Mouse (Mus musculus): ENCODE data around the gene Fut1.

The Fut1 gene

DNA sequence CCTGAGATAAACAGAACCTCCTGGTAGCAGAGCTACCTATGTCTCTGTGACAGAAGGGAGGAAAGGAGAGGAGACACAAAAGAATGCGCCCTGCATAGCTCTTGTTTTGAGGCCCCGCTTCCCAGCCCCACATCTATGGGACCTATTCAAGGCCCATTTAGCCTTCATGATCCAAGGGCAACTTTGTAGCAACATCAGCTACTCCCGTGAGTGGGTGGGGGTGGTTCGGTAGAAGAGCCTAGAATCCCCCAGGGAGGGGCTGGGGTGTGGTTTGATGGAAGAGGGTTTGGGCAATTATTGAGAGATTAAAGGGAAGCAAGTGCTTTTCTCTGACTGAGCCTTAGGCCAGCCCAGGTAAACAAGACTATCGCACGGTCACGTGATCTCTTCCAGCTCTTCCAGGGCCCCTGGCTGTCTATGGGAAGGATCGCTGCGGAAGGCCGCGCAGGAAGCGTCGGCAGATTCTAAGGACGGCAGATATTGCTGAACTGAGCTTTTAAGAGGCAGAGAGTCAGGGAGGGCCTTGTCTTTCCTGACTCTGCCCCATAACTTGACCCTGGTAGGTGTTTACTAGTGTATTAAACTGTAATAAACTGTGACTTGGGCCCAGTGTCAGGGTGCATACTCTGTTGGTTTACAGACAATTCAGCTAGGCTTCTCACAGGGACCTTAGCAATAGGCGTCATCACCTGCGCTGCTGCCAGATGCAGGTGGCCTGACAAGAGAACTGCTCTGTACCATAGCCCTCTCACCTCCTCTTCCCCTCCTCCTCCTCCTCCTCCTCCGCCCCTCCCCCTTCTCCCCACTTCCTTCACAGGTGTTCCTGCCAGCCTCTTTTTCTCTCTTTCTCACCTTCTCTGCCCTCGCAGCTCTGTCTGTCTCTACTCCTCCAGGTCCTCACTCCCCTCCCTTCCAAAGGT, 17.9 kb upstream of the Fut1 start:
- no peak for DNase-seq (ENCODE audit: low spot score)

DNA sequence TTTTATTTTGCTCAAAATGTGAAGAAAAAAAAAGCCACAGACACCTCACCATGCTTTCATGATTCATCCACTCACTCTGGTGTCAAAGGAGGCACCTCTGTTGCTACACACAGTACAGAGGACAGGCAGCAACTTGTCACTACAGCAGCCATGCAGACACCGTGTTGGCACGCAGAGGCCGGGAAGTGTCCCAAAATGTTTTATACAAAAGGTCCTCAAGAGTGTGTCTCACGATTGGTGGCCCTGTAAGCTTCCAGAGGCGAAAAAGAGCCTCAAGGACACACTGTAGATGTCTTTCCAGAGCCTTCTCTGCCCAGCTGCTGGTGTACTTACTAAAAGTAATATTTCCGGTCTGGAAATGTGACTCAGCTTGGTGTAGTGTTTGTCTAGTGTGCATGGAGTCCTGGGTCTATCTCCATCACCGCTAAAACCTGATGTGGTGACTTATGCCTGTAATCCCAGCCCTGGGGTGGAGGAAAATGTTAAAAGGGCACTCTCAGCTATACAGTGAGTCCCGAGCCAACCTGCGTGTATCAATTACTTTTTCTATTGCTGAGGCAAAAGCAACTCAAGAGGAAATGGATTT, 11.3 kb upstream of the Fut1 start:
- no peak for DNase-seq (ENCODE audit: low spot score)

DNA sequence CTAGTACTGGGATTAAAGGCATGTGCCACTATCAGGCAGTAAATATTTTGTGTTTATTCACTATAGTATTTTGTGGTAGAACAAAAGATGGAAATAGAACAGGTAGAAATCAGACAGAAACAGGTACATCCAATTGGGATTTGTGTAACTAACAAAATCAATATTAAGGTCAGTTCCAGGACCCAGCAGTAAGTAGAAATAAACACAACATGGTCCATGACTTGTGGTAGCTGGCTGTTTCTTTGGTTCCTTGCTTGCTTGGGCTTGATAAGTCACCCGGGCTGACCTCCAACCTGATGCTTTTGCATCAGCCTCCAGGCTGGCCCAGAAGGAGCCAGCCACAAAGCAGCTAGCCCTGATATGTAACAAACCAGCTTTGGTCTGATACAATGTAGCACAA, 7.6 kb upstream of the Fut1 start:
- DNase-seq (ENCODE audit: low spot score): no peak

DNA sequence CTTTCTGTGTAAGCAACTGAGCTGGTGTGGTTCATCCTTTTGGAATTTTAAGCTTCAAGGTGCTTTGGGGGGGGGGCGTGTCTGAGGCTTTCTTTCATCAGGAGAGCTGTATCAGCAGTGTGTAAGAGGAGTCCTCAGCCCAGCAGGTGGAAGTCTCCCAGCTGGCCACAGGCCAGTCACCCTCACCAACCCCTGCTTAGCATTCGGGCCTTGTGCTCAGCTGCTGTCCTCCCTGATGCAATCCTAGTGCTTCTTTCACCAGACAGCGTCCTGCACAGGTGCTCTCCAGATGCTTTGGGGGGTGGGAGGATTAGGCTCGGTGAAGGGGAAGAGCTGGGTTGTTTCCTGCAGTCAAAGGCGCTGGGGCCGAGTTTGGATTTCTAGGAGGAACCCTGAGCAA, 812 bp upstream of the Fut1 start:
- no peak for DNase-seq (ENCODE audit: low spot score)

DNA sequence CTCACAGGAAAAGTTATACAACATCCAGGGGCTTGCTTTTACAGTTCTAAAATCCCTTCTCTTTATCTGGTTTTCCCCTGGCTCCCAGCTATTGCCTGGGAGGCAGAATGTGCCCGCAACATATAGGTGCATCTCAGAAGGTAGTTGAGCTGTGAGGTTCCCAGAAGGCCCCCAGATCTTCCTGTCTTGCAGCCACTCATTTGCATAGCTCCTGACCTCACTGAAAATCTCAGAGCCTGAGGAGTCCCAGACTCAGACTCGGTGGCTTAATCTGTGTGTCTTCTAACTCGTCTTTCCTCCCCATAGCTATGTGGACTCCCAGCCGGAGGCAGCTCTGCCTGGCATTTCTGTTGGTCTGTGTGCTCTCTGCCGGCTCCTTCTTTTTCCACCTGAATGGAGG, 1.2 kb downstream of the Fut1 start:
- DNase-seq (ENCODE audit: low spot score): no peak

DNA sequence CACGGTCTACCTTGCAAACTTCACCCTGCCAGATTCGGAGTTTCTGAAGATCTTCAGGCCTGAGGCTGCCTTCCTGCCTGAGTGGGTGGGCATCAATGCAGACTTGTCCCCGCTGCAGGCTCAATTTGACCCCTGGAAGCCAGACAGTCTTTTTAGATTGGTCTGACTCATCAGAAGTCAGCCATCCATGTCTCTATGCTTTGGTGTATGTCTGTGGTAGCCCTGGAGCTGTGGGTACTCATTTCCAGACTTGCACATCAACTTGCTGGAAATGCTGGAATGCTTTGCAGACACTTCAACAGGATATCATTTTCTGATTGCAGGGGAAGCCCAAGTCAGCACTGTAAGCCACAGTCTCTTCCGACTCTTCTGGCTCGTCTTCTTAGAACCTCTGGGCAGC, 2.5 kb downstream of the Fut1 start:
- no peak for DNase-seq (ENCODE audit: low spot score)

DNA sequence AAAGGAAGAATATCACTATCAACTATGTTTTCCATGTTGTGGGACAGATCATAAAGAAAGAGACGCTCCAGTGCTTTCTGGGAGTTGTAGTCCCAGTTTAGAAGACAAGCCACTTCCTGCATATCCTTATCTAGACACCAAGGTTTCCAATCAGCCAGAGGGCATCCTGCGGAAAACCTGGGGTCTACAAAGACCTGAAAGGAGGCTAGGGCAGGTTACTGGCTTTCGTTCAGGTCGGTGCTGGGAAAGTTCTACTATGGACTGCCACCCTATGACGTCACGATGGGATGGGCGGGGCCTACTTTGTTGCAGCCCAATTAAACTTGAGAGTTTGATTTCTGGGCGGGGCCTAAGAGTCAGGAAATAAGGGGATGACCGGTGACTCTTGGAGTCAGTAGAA, 4.4 kb downstream of the Fut1 start, which contains the start of gene Izumo1:
Gene Izumo1, plus strand, starts transcription at position 369 of the 400 bp plus-strand sequence.
- no peak for DNase-seq (ENCODE audit: low spot score)

DNA sequence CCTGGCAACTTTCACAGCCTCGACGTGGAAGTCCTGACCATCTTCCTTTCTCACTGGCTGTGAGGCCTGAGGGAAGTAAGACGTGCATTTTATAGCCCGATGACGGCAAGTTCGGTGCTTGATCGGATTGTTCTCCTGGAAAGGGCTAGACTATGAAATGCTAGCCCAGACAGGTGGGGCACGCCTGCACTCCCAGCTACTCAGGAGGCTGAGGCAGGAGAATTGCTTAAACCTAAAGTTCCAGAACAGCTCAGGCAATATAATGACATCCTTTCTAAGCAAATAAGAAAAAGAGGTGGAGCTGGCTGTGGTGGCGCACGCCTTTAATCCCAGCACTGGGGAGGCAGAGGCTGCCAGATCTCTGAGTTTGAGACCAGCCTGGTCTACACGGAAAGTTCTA, 6.4 kb downstream of the Fut1 start:
- DNase-seq (ENCODE audit: low spot score): no peak

DNA sequence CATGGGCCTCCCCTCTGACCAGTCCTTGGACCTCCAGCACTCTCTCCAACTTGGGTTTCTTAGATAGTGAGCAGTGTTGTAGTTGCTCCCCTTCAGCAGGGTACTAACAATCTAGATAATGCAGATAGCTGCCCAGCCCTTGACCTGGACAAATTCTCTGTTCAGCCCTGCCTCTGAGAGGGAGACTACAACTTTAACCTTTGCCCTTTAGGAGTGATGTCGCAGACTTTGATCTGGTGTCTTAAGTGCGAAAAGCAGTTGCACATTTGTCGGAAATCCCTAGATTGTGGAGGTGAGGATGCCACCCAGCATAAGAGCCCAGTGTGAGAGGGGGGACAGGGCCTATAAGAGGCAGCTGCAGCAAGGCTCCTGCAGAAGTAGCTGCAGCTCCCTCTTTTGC, 7.6 kb downstream of the Fut1 start:
- no peak for DNase-seq (ENCODE audit: low spot score)

DNA sequence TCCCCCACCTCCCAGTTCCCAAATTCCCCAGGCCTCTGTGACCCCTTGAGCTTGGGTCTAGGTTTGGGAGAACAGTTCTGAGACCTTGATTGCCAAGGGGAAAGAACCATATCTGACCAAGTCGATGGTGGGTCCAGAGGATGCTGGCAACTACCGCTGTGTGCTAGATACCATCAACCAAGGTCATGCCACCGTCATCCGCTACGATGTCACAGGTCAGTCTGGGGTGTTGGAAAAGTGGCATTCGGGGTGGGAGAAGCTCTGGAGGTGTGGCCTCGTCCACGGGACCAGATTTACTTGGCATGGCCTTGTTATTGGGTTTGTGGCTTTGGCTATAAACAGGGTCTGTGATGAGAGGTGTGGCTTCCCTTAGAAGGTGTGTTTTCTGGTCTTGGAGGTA, 8.4 kb downstream of the Fut1 start:
- no peak for DNase-seq (ENCODE audit: low spot score)

DNA sequence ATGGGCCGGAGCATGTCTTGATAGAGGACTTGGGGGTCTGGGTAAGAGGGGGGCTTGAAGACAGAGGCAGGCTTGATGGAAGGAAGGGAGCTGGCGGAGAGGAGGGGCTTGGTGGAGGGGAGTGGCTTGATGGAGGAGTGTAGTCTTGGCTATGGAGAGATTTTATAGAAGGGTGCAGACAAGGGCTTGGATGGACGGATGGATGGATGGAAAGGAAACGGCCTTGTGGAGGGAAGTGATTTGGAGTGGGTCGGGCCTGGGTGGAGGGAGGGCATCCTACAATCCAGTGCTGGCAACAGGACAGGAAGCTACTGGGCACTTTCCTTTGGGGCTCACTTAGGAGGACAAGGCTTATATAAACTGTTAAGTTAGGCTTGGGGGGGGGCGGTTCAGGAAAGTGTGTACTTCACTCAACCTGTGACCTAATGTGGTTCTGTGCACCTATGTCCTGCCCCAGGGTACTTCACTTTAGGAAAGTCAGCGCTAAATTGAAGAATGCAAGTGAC, 9.5 kb downstream of the Fut1 start:
- no peak for DNase-seq (ENCODE audit: low spot score)

DNA sequence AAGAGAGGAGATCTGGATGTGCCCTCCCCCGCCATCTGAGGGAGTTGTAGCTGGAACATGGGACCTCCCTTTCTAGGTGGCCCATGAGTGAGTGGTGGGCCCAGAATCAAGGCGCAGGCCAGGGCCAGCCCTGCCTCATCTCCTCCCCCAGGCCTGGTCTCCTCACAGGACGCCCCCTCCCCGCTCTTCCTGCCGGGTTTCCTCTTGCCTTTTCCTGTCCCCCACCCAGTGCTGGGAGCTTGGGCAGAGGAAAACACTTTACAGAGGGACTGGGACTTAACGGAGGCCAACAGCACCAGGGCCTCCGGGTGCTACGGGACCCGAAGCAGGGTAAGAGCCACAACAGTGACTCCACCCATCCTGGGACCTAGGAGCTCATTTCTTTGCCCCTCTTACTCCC, 10.2 kb downstream of the Fut1 start, which contains the start of gene Rasip1:
Gene Rasip1, plus strand, starts transcription at position 228 of the 400 bp plus-strand sequence.
- DNase-seq (ENCODE audit: low spot score): no peak

DNA sequence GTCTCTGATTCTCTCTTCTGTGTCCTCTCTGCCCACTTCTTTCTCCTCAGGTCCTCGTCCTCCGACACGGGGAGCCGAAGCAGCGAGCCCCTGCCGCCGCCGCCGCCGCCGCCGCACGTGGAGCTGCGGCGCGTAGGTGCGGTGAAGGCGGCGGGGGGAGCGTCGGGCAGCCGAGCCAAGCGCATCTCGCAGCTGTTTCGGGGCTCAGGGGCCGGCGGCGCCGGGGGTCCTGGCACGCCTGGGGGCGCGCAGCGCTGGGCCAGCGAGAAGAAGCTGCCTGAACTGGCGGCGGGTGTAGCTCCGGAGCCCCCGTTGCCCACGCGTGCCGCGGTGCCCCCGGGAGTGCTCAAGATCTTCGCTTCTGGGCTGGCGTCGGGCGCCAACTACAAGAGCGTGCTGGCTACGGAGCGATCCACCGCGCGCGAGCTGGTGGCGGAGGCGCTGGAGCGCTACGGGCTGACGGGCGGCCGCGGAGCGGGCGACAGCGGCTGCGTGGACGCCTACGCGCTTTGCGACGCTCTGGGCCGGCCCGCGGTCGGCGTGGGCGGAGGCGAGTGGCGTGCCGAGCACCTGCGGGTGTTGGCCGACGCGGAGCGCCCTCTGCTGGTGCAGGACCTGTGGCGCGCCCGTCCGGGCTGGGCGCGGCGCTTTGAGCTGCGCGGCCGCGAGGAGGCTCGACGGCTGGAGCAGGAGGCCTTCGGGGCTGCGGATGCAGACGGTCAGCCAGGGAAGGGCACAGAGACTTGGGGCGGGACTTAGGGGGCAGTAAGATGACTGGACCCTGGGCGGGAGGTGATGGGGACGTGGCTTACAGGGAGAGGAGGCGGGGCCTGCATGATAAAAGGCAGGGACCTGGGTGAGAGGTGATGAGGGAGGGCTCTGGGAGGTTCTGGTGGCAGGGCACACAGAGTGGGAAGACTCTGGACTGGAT, 11.5 kb downstream of the Fut1 start:
- peak; percentile 59 for DNase-seq (ENCODE audit: low spot score)

DNA sequence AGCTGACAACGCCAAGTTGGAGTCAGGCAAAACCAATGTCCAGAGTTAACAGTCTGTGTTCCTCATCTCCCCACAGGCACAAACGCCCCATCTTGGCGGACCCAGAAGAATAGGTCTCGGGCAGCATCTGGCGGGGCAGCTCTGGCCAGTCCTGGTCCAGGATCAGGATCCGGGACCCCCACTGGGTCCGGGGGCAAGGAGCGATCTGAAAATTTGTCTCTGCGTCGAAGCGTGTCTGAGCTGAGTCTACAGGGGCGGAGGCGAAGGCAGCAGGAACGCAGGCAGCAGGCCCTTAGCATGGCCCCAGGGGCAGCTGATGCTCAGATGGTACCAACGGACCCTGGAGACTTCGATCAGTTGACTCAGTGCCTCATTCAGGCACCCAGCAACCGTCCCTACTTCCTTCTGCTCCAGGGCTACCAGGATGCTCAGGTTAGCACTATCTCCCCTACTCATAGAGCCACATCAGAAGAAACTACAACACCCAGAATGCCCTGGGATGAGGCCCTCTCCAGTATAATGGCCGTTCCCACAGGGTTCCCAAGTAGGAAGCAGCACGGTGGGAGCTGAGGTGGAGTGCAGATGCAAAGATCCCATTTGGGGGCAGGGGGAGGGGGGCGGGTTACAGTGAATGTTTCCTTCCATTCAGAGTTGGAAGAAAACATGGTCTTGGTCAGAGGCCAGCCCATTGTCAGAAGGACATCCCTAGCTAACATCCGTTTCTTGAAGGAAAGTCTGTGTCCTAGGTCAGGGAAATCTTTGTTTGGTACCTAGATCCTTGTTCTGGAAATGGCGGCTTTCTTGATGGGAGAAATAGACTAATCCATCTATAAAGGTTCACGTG, 13.2 kb downstream of the Fut1 start:
- no peak for DNase-seq (ENCODE audit: low spot score)

DNA sequence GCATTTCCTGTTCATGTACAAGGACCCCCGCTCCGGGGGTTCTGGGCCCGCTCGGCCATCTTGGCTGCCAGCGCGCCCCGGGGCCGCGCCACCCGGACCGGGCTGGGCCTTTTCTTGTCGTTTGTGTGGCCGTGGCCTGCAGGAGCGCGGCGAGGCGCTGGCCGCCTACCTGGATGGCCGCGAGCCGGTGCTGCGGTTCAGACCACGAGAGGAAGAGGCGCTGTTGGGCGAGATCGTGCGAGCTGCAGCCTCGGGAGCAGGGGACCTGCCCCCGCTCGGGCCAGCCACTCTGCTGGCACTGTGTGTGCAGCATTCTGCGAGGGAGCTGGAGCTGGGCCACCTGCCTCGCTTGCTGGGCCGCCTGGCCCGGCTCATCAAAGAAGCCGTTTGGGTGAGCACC, 15.4 kb downstream of the Fut1 start:
- DNase-seq (ENCODE audit: low spot score): no peak

DNA sequence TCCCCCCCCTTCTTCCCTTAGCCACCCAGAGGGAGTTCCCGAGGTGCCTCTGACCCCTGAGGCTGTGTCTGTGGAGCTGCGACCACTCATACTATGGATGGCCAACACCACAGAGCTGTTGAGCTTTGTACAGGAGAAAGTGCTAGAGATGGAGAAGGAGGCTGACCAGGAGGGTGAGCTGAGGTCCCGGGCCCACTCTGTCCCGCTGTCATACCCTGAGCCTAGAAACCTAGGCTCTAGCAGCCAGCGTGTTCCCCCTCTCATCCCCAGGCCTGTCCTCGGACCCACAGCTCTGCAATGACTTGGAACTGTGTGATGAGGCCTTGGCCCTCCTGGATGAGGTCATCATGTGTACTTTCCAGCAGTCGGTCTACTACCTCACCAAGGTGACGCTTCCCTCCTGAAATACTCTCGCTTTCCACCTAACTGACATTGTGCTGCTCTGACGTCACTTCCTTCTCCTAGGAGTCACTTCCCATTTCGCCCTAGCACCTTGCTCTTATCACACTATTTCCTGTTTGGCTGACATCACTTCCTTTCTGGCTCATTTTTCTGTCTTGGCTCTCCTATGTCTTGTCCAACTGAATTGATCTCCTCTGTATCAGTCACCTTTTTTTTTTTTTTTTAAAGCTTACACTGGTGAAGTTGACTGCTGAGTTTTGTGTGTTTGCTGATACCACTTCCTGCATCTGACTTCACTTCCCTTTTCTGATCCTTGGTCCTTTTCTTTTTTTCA, 18.0 kb downstream of the Fut1 start:
- no peak for DNase-seq (ENCODE audit: low spot score)

DNA sequence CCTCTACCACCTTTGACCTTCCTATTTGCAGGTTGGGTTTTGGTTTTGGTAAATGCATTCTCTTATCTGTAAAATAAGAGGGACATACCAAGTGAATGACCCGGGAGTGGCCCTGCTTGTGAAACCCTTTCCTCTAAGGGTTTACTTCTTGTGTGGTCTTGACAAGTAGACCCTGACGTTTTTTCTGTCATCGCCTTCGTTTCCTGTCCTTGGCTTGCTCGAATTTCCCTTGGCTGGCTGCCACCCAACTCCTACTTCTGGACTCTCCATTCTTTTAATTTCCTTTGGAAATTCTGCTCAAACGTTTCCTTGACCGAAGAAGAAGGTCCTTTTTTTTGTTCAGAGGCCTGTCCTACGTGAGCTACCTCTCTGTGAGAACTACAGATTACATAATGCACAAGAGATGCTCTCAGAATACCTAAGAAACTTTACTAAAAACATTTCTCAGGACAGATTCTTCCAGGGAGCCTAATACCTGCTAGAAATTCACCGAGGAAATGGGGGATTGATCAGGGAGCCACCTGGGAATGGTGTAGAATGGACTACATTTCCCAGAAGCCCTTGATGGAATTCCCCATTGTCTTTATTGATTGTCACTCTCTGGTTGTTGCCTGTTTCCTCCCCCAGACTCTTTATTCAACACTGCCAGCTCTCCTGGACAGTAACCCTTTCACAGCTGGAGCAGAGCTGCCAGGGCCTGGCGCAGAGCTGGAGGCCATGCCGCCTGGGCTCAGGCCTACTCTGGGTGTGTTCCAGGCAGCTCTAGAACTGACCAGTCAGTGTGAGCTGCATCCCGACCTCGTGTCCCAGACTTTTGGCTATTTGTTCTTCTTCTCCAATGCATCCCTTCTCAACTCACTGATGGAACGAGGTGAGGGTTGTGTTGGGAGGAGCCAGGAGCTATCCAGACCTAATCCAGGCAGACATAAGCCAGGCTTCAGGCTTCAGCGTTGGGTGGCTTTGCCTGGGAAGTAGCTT, 18.9 kb downstream of the Fut1 start:
- no peak for DNase-seq (ENCODE audit: low spot score)

DNA sequence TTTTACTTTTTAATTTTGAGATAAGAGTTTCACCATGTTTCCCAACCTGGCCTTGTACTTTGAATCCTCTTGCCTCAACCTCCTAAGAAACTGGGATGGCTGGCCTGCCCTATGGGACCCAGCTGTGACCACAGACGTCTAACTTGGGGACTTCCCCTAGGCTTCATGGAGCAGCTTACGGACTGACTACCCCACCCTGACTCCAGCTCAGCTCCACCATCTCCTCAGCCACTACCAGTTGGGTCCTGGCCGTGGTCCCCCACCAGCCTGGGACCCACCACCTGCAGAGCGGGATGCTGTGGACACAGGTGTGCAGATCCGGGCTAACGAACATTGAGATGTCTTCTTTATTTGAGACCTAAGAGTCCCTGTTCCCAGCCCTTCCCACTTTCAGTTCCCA, 20.6 kb downstream of the Fut1 start:
- no peak for DNase-seq (ENCODE audit: low spot score)

DNA sequence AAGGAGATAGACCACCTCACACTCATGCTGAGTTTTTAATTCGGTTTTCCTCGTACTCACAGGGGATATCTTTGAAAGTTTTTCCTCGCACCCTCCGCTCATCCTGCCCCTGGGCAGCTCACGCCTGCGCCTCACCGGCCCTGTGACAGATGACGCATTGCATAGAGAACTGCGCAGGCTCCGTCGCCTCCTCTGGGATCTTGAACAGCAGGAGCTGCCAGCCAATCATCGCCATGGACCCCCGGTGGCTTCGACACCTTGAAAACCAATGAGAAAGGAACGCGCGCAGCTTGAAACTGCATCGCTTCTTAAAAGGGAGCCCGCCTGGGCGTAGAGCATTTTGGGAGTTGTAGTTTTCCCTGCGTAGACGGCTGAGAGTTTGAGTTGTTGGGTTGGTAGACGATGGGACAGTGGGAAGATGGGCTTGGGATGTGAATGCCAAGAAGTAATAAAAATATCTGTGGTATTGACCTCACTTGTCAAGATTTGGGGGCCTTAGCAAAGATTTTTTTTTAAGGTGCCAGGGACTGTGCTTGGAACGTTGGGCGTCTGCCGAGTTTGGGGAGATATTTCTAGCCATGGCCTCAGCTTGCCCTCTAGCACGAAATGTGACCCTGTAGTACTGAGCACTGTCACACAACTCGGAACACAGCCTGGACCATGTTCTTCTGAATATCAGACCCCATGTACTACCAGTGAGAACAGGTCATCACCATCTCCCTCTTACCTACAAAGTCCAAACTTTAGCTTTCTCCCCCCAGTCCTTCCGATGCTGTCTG, 21.7 kb downstream of the Fut1 start:
- DNase-seq (ENCODE audit: low spot score): peak; percentile 94

All from left cerebral cortex, adult 11 months (tissue).